Mouse (Mus musculus) cerebellum, adult 11-12 months (tissue): Measurements from ENCODE around the gene Msantd3.

Source experiments
- DNase-seq: peaks from one replicate; pipeline ENCODE4 v3.0.0; 2022

The Msantd3 gene

GRCm38 (mm10) chr4:48610251-48610650 is 70.5 kb downstream of the Msantd3 start:
- no peak for DNase-seq
